Mouse (Mus musculus) ES-E14 (cell line): ENCODE measurements at regions not wholly inside any gene's neighbourhood (a gene's known extent, or its start where the extent isn't known, plus 50 kb on each side); places are given as distances from the start of the nearest gene placed in this dataset.

ENCODE experiments used
- CHD2 ChIP-seq: IDR thresholded peaks from 2 replicates; pipeline ENCODE4 v1.6.1; 2014; ENCODE audit warnings: mild to moderate bottlenecking, low read depth, low read length, inconsistent platforms
- HCFC1 ChIP-seq: IDR thresholded peaks from 2 replicates; pipeline ENCODE4 v1.6.1; 2012; ENCODE audit warnings: low read length, inconsistent platforms, borderline replicate concordance; ENCODE audit not compliant: insufficient read depth
- ZC3H11A ChIP-seq: IDR thresholded peaks from 2 replicates; pipeline ENCODE4 v1.6.1; 2012; ENCODE audit warnings: low read depth, mild to moderate bottlenecking, inconsistent platforms, low read length, borderline replicate concordance
- ZNF384 ChIP-seq: IDR thresholded peaks from 2 replicates; pipeline ENCODE4 v1.6.1; 2012; ENCODE audit warnings: low read depth, low read length, inconsistent platforms

- TF ChIP-seq CHD2, result no peak
- TF ChIP-seq HCFC1, result no peak
- no peak for TF ChIP-seq ZNF384
- TF ChIP-seq ZC3H11A, result no peak
These were observed 88.6 kb upstream of the Gm11983 start for GRCm38 (mm10) chr11:6926036-6926435.
